Mouse (Mus musculus): ENCODE data around the gene Gm43951.

DNA sequence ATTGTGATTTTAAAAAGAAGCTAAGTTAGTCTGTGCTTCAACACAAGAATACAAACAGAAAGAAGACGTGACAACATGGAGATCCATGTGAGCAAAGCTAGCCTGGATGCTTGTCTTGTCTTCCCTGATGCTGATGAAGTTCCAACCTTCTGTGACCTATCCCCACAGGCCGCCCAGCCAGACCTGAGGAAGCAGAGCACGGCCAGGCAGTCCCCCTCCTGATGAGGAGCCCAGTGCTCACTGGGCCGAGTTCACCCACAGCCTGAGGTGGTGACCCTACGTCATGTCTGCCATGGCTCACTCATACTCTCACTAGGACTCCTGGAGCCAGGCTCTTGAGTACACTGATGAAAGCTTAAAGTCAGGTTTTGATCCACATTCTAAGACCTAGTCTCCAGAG is 33.1 kb downstream of the Gm43951 start:
- TF ChIP-seq CTCF (IDR thresholded peaks at IDR 0.05) (no peak), POLR2A (IDR thresholded peaks at IDR 0.05; ENCODE audit: insufficient read depth, low read depth, low read length) (no peak), EP300 (IDR thresholded peaks at IDR 0.05; ENCODE audit: insufficient read depth, low read depth, low read length) (no peak)
